Mouse (Mus musculus) kidney, adult 2 months (tissue): ENCODE measurements at regions not wholly inside any gene's neighbourhood (a gene's known extent, or its start where the extent isn't known, plus 50 kb on each side); places are given as distances from the start of the nearest gene placed in this dataset.

Source experiments
- DNase-seq: peaks from one replicate; pipeline ENCODE4 v3.0.0; 2021
- H3K27ac ChIP-seq: fragments of 200-500 bp; 2 replicates; pipeline ENCODE4 v1.5.1; 2012; ENCODE audit warnings: low read depth, low read length, control low read depth, inconsistent platforms; ENCODE audit not compliant: insufficient read depth
- H3K27me3 ChIP-seq: fragments of 200-500 bp; replicated peaks from 2 replicates; pipeline ENCODE4 v1.6.1; 2012; ENCODE audit warnings: mild to moderate bottlenecking, moderate library complexity, low read length, inconsistent platforms; ENCODE audit not compliant: control insufficient read depth, insufficient read depth
- H3K36me3 ChIP-seq: fragments of 200-500 bp; 2 replicates; pipeline ENCODE4 v1.6.1; 2012; ENCODE audit warnings: mild to moderate bottlenecking, moderate library complexity, low read length, inconsistent platforms; ENCODE audit not compliant: control insufficient read depth, insufficient read depth
- H3K4me1 ChIP-seq: fragments of 200-500 bp; 2 replicates; pipeline ENCODE4 v1.6.1; 2011; ENCODE audit warnings: low read length; ENCODE audit not compliant: control insufficient read depth, insufficient read depth
- H3K4me3 ChIP-seq: fragments of 200-500 bp; 2 replicates; pipeline ENCODE4 v1.5.1; 2011; ENCODE audit warnings: mild to moderate bottlenecking, low read depth, low read length, control low read depth; ENCODE audit not compliant: insufficient read depth
- CTCF ChIP-seq: fragments of 200-500 bp; conservative IDR thresholded peaks from 2 replicates; pipeline ENCODE4 v1.5.1; 2011; ENCODE audit warnings: low read depth, mild to moderate bottlenecking, control low read depth, low read length, moderate library complexity, mixed read lengths; ENCODE audit not compliant: insufficient read depth, insufficient read length
- POLR2A ChIP-seq: fragments of 200-500 bp; IDR thresholded peaks from one replicate; pipeline ENCODE4 v1.6.1; 2011; ENCODE audit warnings: low read depth, low read length, control low read depth
- WGBS: fragments of 180-500 bp; shearing (Covaris S2); methylation state at CpG from one replicate; pipeline ENCODE4 v1.1.7; 2018; 5-methylcytosine and 5-hydroxymethylcytosine counted together

GRCm38 (mm10) chr14:73947316-73947715, 286.3 kb downstream of the Gm21750 start:
- H3K27ac ChIP-seq: no peak overlapping the region
- TF ChIP-seq POLR2A (no peak), CTCF (no peak)
- no peak for DNase-seq
- 25% methylated on average over 2 of the region's 2 CpGs for WGBS
- no peaks in the 10 kb centered on the region for H3K4me1 ChIP-seq
- no peak overlapping the region for H3K4me3 ChIP-seq
- H3K36me3 ChIP-seq: no peaks in the 10 kb centered on the region
- H3K27me3 ChIP-seq: no peaks in the 10 kb centered on the region

GRCm38 (mm10) chr14:73952511-73952910, 291.5 kb downstream of the Gm21750 start:
- 91% methylated on average over 4 of the region's 4 CpGs for WGBS
- H3K36me3 ChIP-seq: no peaks in the 10 kb centered on the region
- TF ChIP-seq CTCF: no peak
- TF ChIP-seq POLR2A: no peak
- H3K4me1 ChIP-seq: no peaks in the 10 kb centered on the region
- H3K27me3 ChIP-seq: no peaks in the 10 kb centered on the region
- H3K27ac ChIP-seq: no peak overlapping the region
- no peak overlapping the region for H3K4me3 ChIP-seq
- no peak for DNase-seq

- no peak for DNase-seq
- 5% methylated on average over 1 of the region's 1 CpGs for WGBS
- H3K27ac ChIP-seq: no peak overlapping the region
- no peaks in the 10 kb centered on the region for H3K4me1 ChIP-seq
- H3K36me3 ChIP-seq: no peaks in the 10 kb centered on the region
- H3K27me3 ChIP-seq: no peaks in the 10 kb centered on the region
- no peak for TF ChIP-seq CTCF
- H3K4me3 ChIP-seq: no peak overlapping the region
Measured at GRCm38 (mm10) chr14:73978694-73979093, 317.7 kb downstream of the Gm21750 start.

GRCm38 (mm10) chr14:73996229-73996628, 335.2 kb downstream of the Gm21750 start:
- TF ChIP-seq CTCF (no peak), POLR2A (no peak)
- Histone ChIP-seq H3K27ac (no peak overlapping the region), H3K4me1 (no peaks in the 10 kb centered on the region), H3K4me3 (no peak overlapping the region), H3K36me3 (no peaks in the 10 kb centered on the region), H3K27me3 (no peaks in the 10 kb centered on the region)
- DNase-seq: no peak
- 94% methylated on average over 4 of the region's 4 CpGs for WGBS

GRCm38 (mm10) chr14:73997796-73998195, 336.8 kb downstream of the Gm21750 start:
- H3K4me3 ChIP-seq: no peak overlapping the region
- no peak for DNase-seq
- H3K36me3 ChIP-seq: no peaks in the 10 kb centered on the region
- TF ChIP-seq POLR2A (no peak), CTCF (no peak)
- H3K27me3 ChIP-seq: no peaks in the 10 kb centered on the region
- no peak overlapping the region for H3K27ac ChIP-seq
- H3K4me1 ChIP-seq: no peaks in the 10 kb centered on the region
- WGBS: 91% methylated on average over 2 of the region's 2 CpGs

DNA sequence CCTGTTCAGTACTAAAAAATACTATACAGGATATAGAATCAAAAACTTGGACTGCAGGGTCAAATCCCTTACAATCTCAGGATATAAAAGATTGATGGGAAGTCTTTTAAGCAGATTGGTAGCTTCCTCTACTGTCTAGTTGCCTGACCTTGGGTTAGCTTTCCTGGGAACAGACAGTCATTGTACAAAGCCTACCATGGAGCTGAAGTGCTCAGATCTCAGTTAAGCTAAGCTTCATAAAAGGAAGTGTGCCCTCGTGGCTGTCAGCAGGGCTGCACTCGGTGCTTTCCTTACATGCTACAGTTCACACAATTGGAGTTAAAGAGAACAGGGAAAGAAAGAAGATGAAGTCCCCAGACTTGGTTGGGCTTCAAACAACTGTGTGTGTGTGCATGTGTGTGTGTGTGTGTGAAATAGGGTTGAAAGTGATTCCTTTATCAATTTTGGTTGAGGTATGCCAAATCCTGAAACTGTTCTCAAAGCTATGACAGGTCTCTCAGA, 338.4 kb downstream of the Gm21750 start:
- Histone ChIP-seq H3K27ac (no peak overlapping the region), H3K36me3 (no peaks in the 10 kb centered on the region), H3K4me1 (no peaks in the 10 kb centered on the region), H3K27me3 (no peaks in the 10 kb centered on the region), H3K4me3 (no peak overlapping the region)
- no peak for DNase-seq
- 21% methylated on average over 2 of the region's 2 CpGs for WGBS
- TF ChIP-seq POLR2A (no peak), CTCF (no peak)

- H3K27ac ChIP-seq: no peak overlapping the region
- no peak overlapping the region for H3K4me3 ChIP-seq
- no peaks in the 10 kb centered on the region for H3K36me3 ChIP-seq
- TF ChIP-seq POLR2A (no peak), CTCF (no peak)
- H3K4me1 ChIP-seq: no peaks in the 10 kb centered on the region
- 91% methylated on average over 4 of the region's 4 CpGs for WGBS
- no peak for DNase-seq
- no peaks in the 10 kb centered on the region for H3K27me3 ChIP-seq
Measured at GRCm38 (mm10) chr14:74006911-74007310, 345.9 kb downstream of the Gm21750 start.

GRCm38 (mm10) chr14:74011555-74011954, 350.5 kb downstream of the Gm21750 start:
- Histone ChIP-seq H3K36me3 (no peaks in the 10 kb centered on the region), H3K4me1 (no peaks in the 10 kb centered on the region), H3K4me3 (no peak overlapping the region), H3K27ac (no peak overlapping the region), H3K27me3 (no peaks in the 10 kb centered on the region)
- no peak for TF ChIP-seq POLR2A
- no peak for TF ChIP-seq CTCF
- WGBS: 62% methylated on average over 1 of the region's 1 CpGs
- DNase-seq: no peak
